Mouse (Mus musculus) kidney, postnatal 0 days (tissue): ENCODE results near the gene Tm7sf3. TPM values are rescaled to one million over a fixed set of nuclear protein-coding genes. Genes with fewer than 3 reads are reported as not detected.
"Not testable (repeated sequence)": the region's sequence is repeated elsewhere in the genome, so short reads cannot be mapped to it uniquely, and the experiment has no call there.

Experiments used
- ATAC-seq: fragments of 200-750 bp; cut with Nextera tagmentation; replicated peaks from 2 replicates; pipeline ENCODE4 v1.8.0; 2017; ENCODE audit warnings: low read depth, moderate number of reproducible peaks, moderate TSS enrichment, moderate library complexity; ENCODE audit not compliant: low FRiP score
- DNase-seq: peaks from one replicate; pipeline ENCODE4 v3.0.0-alpha.2; 2016; ENCODE audit warnings: low spot score
- H3K27ac ChIP-seq: fragments of 300-500 bp; sonication (generic); 2 replicates; pipeline ENCODE4 v1.5.1; 2014; ENCODE audit warnings: mild to moderate bottlenecking
- H3K27me3 ChIP-seq: fragments of 300-500 bp; sonication (generic); 2 replicates; pipeline ENCODE4 v1.6.1; 2014; ENCODE audit warnings: low read length, mixed read lengths; ENCODE audit not compliant: insufficient read depth
- H3K36me3 ChIP-seq: fragments of 300-500 bp; sonication (generic); 2 replicates; pipeline ENCODE4 v1.6.1; 2014; ENCODE audit warnings: low read length, mixed read lengths; ENCODE audit not compliant: insufficient read depth
- H3K4me1 ChIP-seq: fragments of 300-500 bp; sonication (generic); replicated peaks from 2 replicates; pipeline ENCODE4 v1.6.1; 2014; ENCODE audit warnings: antibody characterized with exemption, low read length, mixed read lengths; ENCODE audit not compliant: insufficient read depth
- H3K4me2 ChIP-seq: fragments of 300-500 bp; sonication (generic); 2 replicates; pipeline ENCODE4 v1.6.1; 2014; ENCODE audit warnings: mild to moderate bottlenecking, low read length, moderate library complexity, mixed read lengths
- H3K4me3 ChIP-seq: fragments of 300-500 bp; sonication (generic); replicated peaks from 2 replicates; pipeline ENCODE4 v1.5.1; 2014; ENCODE audit warnings: low read depth, low read length
- H3K9ac ChIP-seq: fragments of 300-500 bp; sonication (generic); 2 replicates; pipeline ENCODE4 v1.6.1; 2014; ENCODE audit warnings: low read depth, low read length
- H3K9me3 ChIP-seq: fragments of 300-500 bp; sonication (generic); replicated peaks from 2 replicates; pipeline ENCODE4 v1.6.1; 2016; ENCODE audit warnings: low read length, inconsistent platforms, mixed read lengths
- CTCF ChIP-seq: IDR thresholded peaks from 2 replicates; pipeline ENCODE4 v1.5.1; 2016; ENCODE audit warnings: antibody characterized with exemption, low read depth, mild to moderate bottlenecking, moderate library complexity
- WGBS: fragments of 180-500 bp; shearing (Covaris S2); extraction: QIAGEN DNeasy Blood & Tissue Kit; methylation state at CpG from one replicate; pipeline ENCODE4 v1.1.7; 2014; 5-methylcytosine and 5-hydroxymethylcytosine counted together
- polyA plus RNA-seq: library from polyadenylated mRNA; unstranded; fragments of >200 nt; fragmentation: Nextera tagmentation; extraction: Ambion mirVana; gene quantifications from 2 replicates; pipeline ENCODE4 v1.2.1, GENCODE M21; 2015

Gene Tm7sf3
- polyA plus RNA-seq, 1 experiment from 2014 or later, result 37.8 TPM

DNA sequence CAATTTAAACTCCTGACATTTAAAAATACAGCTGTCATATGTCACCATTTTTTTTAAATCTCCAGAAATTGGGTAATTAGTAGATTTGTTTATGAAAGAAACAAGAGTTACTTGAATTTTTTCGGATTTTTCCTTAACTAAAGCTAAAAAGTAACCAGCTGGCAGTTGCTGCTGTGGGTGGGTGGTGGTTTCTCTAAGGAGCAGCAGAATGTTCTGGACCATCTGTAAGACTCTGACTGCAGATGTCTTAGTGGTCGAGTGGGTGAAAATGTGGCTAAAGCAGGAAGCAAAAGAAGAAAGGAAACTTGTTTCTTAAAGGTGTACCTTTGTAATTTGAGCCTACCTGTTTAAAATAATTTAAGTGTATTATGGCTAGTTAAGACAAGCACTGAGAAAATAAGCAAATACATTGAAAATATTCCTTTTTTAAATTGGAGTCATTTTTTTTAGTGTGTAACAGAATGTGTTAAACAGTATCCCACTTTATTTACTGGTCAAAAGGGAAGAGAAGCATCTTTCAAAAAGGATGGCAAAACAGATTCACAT is 62.2 kb downstream of the Tm7sf3 start:
- no peaks in the 10 kb centered on the region for H3K36me3 ChIP-seq
- no peak overlapping the region for H3K4me2 ChIP-seq
- no peak overlapping the region for H3K27ac ChIP-seq
- H3K9ac ChIP-seq, result no peak overlapping the region
- WGBS, result 31% methylated on average over 2 of the region's 2 CpGs
- H3K4me3 ChIP-seq, result no peak overlapping the region
- no peaks in the 10 kb centered on the region for H3K9me3 ChIP-seq
- H3K27me3 ChIP-seq, result no peaks in the 10 kb centered on the region
- ATAC-seq (no peak), DNase-seq (no peak)
- no peak for TF ChIP-seq CTCF
- 0 out of 2 replicates have a peak, but pooled peaks cover 6% of the 10 kb centered on the region for H3K4me1 ChIP-seq

DNA sequence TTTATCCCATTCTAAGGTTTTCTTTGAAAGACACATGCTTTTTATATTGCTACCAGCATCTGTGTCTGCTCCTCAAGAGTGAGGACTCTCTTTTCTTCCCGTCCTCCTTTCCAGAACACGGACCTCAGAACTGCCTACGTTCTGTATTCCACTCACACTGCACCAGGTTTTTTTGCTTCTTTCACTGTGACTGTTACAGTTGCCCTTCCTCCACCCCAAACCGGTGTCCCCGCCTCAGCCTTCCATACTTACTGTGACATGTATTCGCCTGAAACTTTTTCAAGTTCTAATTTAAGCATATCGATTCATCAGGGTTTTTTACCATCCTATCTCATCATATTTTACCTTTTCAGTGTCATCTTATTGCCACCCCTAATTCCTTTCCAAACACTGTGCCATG is 64.0 kb downstream of the Tm7sf3 start:
- peak; percentile 43 for DNase-seq

GRCm38 (mm10) chr6:146578111-146578531 is 64.5 kb downstream of the Tm7sf3 start:
- H3K27me3 ChIP-seq, result no peaks in the 10 kb centered on the region
- H3K36me3 ChIP-seq, result no peaks in the 10 kb centered on the region
- peak; percentile 76 for DNase-seq
- TF ChIP-seq CTCF, result no peak
- H3K9ac ChIP-seq, result peak overlapping the region; percentile 89
- peak; percentile 48 for ATAC-seq
- H3K4me1 ChIP-seq, result 0 out of 2 replicates have a peak, but pooled peaks cover 6% of the 10 kb centered on the region
- peak overlapping the region; percentile 69 for H3K4me3 ChIP-seq
- H3K27ac ChIP-seq, result peak overlapping the region; percentile 95
- under 1% methylated on average over 20 of the region's 22 CpGs for WGBS
- no peaks in the 10 kb centered on the region for H3K9me3 ChIP-seq
- H3K4me2 ChIP-seq, result peak overlapping the region; percentile 67

More for the DNA sequence above, 64.0 kb downstream of the Tm7sf3 start:
- H3K9me3 ChIP-seq, result no peaks in the 10 kb centered on the region
- H3K36me3 ChIP-seq, result no peaks in the 10 kb centered on the region
- no peak for TF ChIP-seq CTCF
- WGBS, result 6% methylated on average over 7 of the region's 7 CpGs
- no peaks in the 10 kb centered on the region for H3K27me3 ChIP-seq
- ATAC-seq, result no peak
- H3K9ac ChIP-seq, result peak overlapping the region; percentile 89
- peak overlapping the region; percentile 67 for H3K4me2 ChIP-seq
- peak overlapping the region; percentile 69 for H3K4me3 ChIP-seq
- peak overlapping the region; percentile 95 for H3K27ac ChIP-seq
- H3K4me1 ChIP-seq, result 0 out of 2 replicates have a peak, but pooled peaks cover 6% of the 10 kb centered on the region

GRCm38 (mm10) chr6:146577310-146578109 is 65.1 kb downstream of the Tm7sf3 start, which contains the start of gene Ints13:
Gene Ints13 (minus strand): TSS chr6:146577835.
- no peaks in the 10 kb centered on the region for H3K36me3 ChIP-seq
- H3K4me3 ChIP-seq, result peak within 1 kb of the TSS; percentile 69
- no peaks in the 10 kb centered on the region for H3K27me3 ChIP-seq
- H3K27ac ChIP-seq, result peak within 1 kb of the TSS; percentile 95
- under 1% methylated on average over 77 of the region's 77 CpGs for WGBS
- DNase-seq (peak; percentile 99), ATAC-seq (peak; percentile 95)
- no peaks in the 10 kb centered on the region for H3K9me3 ChIP-seq
- H3K4me2 ChIP-seq, result peak within 1 kb of the TSS; percentile 76
- peak within 1 kb of the TSS; percentile 89 for H3K9ac ChIP-seq
- TF ChIP-seq CTCF, result peak; percentile 12; the same call in 1 of the 2 replicates
- 0 out of 2 replicates have a peak, but pooled peaks cover 6% of the 10 kb centered on the region for H3K4me1 ChIP-seq

DNA sequence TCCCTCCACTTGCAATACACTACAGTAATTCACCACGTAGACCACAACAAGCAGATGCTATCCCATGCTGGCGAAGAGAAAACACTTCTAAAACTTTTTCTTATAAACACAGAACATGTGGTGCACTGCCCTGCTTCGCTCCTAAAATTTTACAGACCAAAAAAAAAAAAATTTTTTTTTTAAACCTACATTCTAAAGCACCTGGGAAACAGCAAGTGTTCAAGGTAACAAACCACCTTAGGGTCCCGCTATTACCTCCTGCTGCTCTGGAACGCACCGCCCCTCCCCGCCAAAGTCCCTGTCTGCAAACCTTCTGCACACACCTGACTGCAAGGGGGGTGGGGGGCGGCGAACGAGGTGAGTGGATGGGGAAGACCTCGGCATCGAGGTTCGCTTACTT is 65.7 kb downstream of the Tm7sf3 start, which contains the start of gene Fgfr1op2:
Gene Fgfr1op2, plus strand, starts transcription at position 301 of the 400 bp plus-strand sequence.
- Histone ChIP-seq H3K9me3 (no peaks in the 10 kb centered on the region), H3K4me2 (peak within 1 kb of the TSS; percentile 76), H3K27me3 (no peaks in the 10 kb centered on the region), H3K9ac (peak within 1 kb of the TSS; percentile 89), H3K4me1 (0 out of 2 replicates have a peak, but pooled peaks cover 6% of the 10 kb centered on the region), H3K36me3 (no peaks in the 10 kb centered on the region), H3K27ac (peak within 1 kb of the TSS; percentile 95), H3K4me3 (peak within 1 kb of the TSS; percentile 69)
- no peak for TF ChIP-seq CTCF
- ATAC-seq (no peak), DNase-seq (no peak)
- WGBS, result under 1% methylated on average over 13 of the region's 13 CpGs

DNA sequence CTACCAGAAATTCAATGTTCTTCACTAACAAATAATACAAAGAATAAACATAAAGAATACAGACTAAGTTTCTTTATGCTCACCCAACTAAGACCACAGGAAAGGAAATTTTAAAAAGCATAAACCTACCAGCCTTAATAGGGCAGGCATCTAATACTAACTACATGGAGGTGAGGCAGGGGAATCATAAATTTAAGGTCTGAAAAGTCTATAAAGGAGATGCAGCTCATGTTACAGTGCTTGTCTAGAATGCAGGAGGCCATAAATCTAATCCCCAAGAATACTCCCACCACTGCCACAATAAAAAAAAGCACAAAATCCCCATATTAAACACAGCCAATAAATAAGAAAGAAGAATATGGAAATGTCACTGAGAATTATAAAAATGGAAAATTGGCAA is 70.6 kb downstream of the Tm7sf3 start:
- H3K36me3 ChIP-seq, result no peaks in the 10 kb centered on the region
- H3K27ac ChIP-seq, result no peak overlapping the region
- H3K9me3 ChIP-seq, result no peaks in the 10 kb centered on the region
- no peak for TF ChIP-seq CTCF
- H3K27me3 ChIP-seq, result no peaks in the 10 kb centered on the region
- no peak overlapping the region for H3K9ac ChIP-seq
- H3K4me2 ChIP-seq, result no peak overlapping the region
- no peak overlapping the region for H3K4me3 ChIP-seq
- 0 out of 2 replicates have a peak, but pooled peaks cover 6% of the 10 kb centered on the region for H3K4me1 ChIP-seq
- ATAC-seq (no peak), DNase-seq (peak; percentile 74)

- not testable (repeated sequence) for H3K27ac ChIP-seq, H3K4me2 ChIP-seq, H3K9me3 ChIP-seq, ATAC-seq, DNase-seq, H3K27me3 ChIP-seq, H3K4me1 ChIP-seq, H3K9ac ChIP-seq, H3K4me3 ChIP-seq
- H3K36me3 ChIP-seq, result peaks cover 36% of the 10 kb centered on the region
- 81% methylated on average over 1 of the region's 1 CpGs for WGBS
Measured at GRCm38 (mm10) chr6:146562461-146562860, 80.2 kb downstream of the Tm7sf3 start.
